Mouse (Mus musculus): ENCODE measurements around the gene Tmem151a. TPM values are rescaled to one million over a fixed set of nuclear protein-coding genes. Genes with fewer than 3 reads are reported as not detected.

The Tmem151a gene
- polyA plus RNA-seq (2015; fragmentation: Nextera tagmentation; extraction: Ambion mirVana) = 0.79 and 0.96 TPM in 2 replicates

DNA sequence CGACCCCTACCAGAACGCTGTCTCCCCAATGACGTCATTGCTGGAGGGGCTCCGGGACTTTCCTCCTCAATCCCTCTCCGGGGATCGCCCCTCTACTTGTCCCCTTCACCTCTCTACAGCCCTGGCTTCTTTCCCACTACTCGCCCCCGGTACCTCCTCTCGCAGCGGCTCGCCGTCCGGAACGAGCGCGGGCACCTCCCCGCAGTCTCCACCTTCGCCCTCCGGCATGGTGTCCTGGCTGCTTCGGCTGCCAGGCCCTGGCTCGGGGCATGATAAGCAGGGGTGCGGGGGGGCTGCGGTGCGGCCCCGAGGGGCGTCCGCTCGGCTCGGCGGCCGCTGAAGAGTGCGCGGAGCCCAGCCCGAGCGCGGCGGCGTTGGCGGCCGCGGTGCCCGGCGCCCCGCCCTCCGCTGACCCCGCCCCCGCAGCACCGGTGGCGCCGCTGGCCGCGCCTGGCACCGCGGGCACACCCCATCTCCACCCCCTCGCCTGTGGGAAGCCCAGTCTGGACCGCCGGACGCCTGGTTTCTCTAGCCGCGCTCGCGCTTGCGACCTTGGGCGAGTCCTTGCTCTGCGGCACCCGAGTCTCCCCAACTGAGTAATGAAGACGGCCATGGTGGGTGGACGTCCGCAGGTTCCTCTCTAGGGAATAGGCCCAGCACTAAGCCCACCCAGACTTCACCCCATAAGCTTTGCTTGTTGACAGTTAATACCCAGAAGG is at the start of gene Tmem151a:
TSS of gene Tmem151a (minus strand) at position 387 of the 719 bp plus-strand sequence.
- H3K27ac ChIP-seq (ENCODE audit: low read depth) = no peak within 1 kb of the TSS
- no peaks in the 10 kb centered on the region for H3K9me3 ChIP-seq (ENCODE audit: low read length)
- 2% methylated on average over 61 of the region's 69 CpGs for WGBS (ENCODE audit: insufficient replicate concordance)
- H3K36me3 ChIP-seq (replicated peaks; ENCODE audit: insufficient read depth, low read length) = no peaks in the 10 kb centered on the region
- H3K4me1 ChIP-seq (ENCODE audit: insufficient read depth) = peaks cover 25% of the 10 kb centered on the region
- H3K4me3 ChIP-seq (ENCODE audit: low read depth, low read length) = peak within 1 kb of the TSS; percentile 56
- TF ChIP-seq EP300 (IDR thresholded peaks at IDR 0.05; ENCODE audit: low read depth) (no peak), CTCF (IDR thresholded peaks at IDR 0.05; ENCODE audit: low read depth) (no peak)
- ATAC-seq = no peak
- peak; percentile 59 for DNase-seq
- peaks cover 58% of the 10 kb centered on the region for H3K27me3 ChIP-seq (ENCODE audit: insufficient read depth, low read length)
- no peak within 1 kb of the TSS; the same call in 1 of the 2 replicates for H3K9ac ChIP-seq (replicated peaks)
- H3K4me2 ChIP-seq (ENCODE audit: low read depth, low read length) = peak within 1 kb of the TSS; percentile 91

DNA sequence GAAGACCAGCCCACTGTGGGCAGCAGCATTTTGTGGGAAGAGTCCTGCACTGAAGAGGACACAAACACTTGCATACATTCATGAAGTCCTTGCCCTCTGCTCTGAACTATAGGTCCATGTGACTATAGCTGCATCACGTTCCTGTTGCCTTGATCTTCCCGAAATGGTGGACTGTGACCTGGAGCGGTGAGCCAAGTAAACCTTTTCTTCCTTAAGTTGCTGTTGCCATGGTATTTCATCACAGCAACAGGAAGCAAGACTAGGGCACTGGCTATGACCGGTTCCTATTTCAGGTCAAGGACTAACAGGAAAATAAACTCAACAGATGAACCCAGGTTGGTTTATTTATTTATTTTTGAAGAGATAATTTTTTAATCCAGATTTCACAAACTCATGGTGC is 45.9 kb upstream of the Tmem151a start:
- TF ChIP-seq CTCF (IDR thresholded peaks at IDR 0.05; ENCODE audit: low read depth) (no peak), EP300 (IDR thresholded peaks at IDR 0.05; ENCODE audit: low read depth) (no peak)
- Histone ChIP-seq H3K9ac (replicated peaks) (no peak overlapping the region), H3K27me3 (ENCODE audit: insufficient read depth, low read length) (no peaks in the 10 kb centered on the region), H3K27ac (ENCODE audit: low read depth) (no peak overlapping the region), H3K36me3 (replicated peaks; ENCODE audit: insufficient read depth, low read length) (peaks cover 5% of the 10 kb centered on the region; the same call in 1 of the 2 replicates), H3K4me2 (ENCODE audit: low read depth, low read length) (no peak overlapping the region), H3K4me1 (ENCODE audit: insufficient read depth) (no peaks in the 10 kb centered on the region), H3K4me3 (ENCODE audit: low read depth, low read length) (no peak overlapping the region), H3K9me3 (ENCODE audit: low read length) (no peaks in the 10 kb centered on the region)
- ATAC-seq = no peak
- whole genome bisulfite sequencing (ENCODE audit: insufficient replicate concordance) = 53% methylated on average over 4 of the region's 4 CpGs
- DNase-seq = no peak

DNA sequence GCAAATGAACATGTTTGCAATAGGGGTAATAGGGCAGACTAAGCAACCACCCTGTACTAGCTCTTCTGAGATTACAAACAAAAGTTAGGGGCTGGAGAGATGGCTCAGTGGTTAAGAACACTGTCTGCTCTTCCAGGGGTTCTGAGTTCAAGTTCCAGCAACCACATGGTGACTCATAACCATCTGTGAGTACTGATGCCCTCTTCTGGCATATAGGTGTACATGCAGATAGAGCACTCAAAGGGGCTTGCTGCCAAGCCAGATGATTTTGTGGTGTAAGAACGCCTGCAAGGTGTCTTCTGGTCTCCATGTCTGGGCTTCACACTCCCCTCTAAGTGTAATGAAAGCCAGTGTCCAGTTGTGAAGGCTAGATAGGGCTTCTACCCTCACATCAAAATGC is 44.4 kb upstream of the Tmem151a start:
- Histone ChIP-seq H3K4me3 (ENCODE audit: low read depth, low read length) (no peak overlapping the region), H3K9ac (replicated peaks) (no peak overlapping the region), H3K36me3 (replicated peaks; ENCODE audit: insufficient read depth, low read length) (peaks cover 5% of the 10 kb centered on the region; the same call in 1 of the 2 replicates), H3K9me3 (ENCODE audit: low read length) (no peaks in the 10 kb centered on the region), H3K27me3 (ENCODE audit: insufficient read depth, low read length) (no peaks in the 10 kb centered on the region), H3K4me2 (ENCODE audit: low read depth, low read length) (no peak overlapping the region), H3K4me1 (ENCODE audit: insufficient read depth) (no peaks in the 10 kb centered on the region), H3K27ac (ENCODE audit: low read depth) (no peak overlapping the region)
- no peak for ATAC-seq
- no peak for DNase-seq
- WGBS (ENCODE audit: insufficient replicate concordance) = 45% methylated on average over 1 of the region's 1 CpGs
- TF ChIP-seq EP300 (IDR thresholded peaks at IDR 0.05; ENCODE audit: low read depth) (no peak), CTCF (IDR thresholded peaks at IDR 0.05; ENCODE audit: low read depth) (peak; percentile 56)

DNA sequence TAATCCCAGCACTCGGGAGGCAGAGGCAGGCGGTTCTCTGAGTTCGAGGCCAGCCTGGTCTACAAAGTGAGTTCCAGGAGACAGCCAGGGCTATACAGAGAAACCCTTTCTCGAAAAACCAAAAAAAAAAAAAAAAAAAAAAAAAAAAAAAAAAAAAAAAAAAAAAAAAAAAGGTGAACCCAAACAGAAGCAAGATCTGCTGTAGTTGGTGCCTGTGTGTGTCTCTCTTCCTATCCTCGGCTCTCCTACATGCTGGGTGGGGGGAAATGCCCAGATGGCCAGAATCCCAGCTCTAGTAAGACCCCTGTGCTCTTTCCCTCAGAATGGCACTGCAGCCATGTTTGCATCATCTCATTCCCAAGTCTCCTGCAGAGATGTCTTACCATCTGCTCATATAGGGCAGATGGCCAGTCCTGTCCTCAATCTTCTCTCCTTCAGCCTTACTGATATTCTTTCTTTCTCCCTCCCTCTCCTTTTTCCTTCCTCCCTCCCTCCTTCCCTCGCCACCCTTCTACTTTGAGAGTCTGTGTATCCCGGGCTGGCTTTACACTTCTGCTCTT is 38.8 kb upstream of the Tmem151a start:
- 60% methylated on average over 7 of the region's 7 CpGs for WGBS (ENCODE audit: insufficient replicate concordance)
- H3K4me3 ChIP-seq (ENCODE audit: low read depth, low read length) = no peak overlapping the region
- H3K9ac ChIP-seq (replicated peaks) = no peak overlapping the region
- no peaks in the 10 kb centered on the region for H3K36me3 ChIP-seq (replicated peaks; ENCODE audit: insufficient read depth, low read length)
- no peaks in the 10 kb centered on the region for H3K27me3 ChIP-seq (ENCODE audit: insufficient read depth, low read length)
- DNase-seq = no peak
- H3K9me3 ChIP-seq (ENCODE audit: low read length) = no peaks in the 10 kb centered on the region
- no peaks in the 10 kb centered on the region for H3K4me1 ChIP-seq (ENCODE audit: insufficient read depth)
- no peak for TF ChIP-seq EP300 (IDR thresholded peaks at IDR 0.05; ENCODE audit: low read depth)
- TF ChIP-seq CTCF (IDR thresholded peaks at IDR 0.05; ENCODE audit: low read depth) = no peak
- no peak overlapping the region for H3K27ac ChIP-seq (ENCODE audit: low read depth)
- no peak overlapping the region for H3K4me2 ChIP-seq (ENCODE audit: low read depth, low read length)
- ATAC-seq = no peak

DNA sequence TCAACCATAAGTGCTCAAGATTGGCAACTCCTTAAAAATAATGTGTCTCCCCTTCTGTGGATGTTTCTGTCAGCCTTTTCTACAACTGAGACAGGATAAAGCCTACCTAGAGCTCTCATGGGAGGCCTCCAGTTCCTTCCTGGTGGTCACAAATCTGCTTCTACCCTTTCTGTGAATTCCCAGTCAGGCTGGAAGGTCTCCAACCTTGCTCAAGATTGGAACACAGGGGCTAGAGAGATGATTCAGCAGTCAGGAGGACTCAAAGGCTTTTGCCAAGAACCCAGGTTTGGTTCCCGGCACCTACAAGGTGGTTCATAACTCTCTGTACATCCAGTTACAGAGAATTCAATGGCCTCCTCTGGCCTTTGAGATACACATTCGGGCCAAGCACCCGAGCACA is 37.9 kb upstream of the Tmem151a start:
- no peaks in the 10 kb centered on the region for H3K9me3 ChIP-seq (ENCODE audit: low read length)
- ATAC-seq = no peak
- no peak overlapping the region for H3K4me2 ChIP-seq (ENCODE audit: low read depth, low read length)
- 0 out of 2 replicates have a peak, but pooled peaks cover 5% of the 10 kb centered on the region for H3K27me3 ChIP-seq (ENCODE audit: insufficient read depth, low read length)
- TF ChIP-seq EP300 (IDR thresholded peaks at IDR 0.05; ENCODE audit: low read depth) (no peak), CTCF (IDR thresholded peaks at IDR 0.05; ENCODE audit: low read depth) (no peak)
- no peak overlapping the region for H3K9ac ChIP-seq (replicated peaks)
- H3K4me3 ChIP-seq (ENCODE audit: low read depth, low read length) = no peak overlapping the region
- no peak for DNase-seq
- H3K36me3 ChIP-seq (replicated peaks; ENCODE audit: insufficient read depth, low read length) = no peaks in the 10 kb centered on the region
- WGBS (ENCODE audit: insufficient replicate concordance) = 57% methylated on average over 3 of the region's 3 CpGs
- H3K4me1 ChIP-seq (ENCODE audit: insufficient read depth) = no peaks in the 10 kb centered on the region; the same call in 1 of the 2 replicates
- H3K27ac ChIP-seq (ENCODE audit: low read depth) = no peak overlapping the region

DNA sequence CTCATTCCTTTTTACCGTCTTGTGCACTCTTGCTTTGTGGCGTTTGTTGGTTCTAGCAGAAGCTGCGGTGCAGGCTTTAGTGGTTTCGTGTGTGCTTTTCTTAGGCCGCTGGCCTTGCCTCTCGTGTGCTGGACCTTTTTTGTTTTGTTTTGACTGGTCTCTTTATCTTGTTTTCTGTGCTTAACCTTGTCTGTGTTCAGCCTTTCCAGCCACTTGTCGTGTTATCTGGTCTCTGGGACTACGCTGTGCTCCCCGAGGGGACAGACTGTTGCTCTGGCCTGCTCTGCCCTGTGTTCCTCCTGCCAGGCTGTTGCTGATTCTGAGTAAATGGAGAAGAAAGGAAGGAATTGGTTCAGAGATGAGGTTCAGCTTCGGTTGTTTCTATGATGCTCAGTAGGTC is 37.2 kb upstream of the Tmem151a start:
- no peak for DNase-seq
- no peaks in the 10 kb centered on the region for H3K9me3 ChIP-seq (ENCODE audit: low read length)
- H3K4me3 ChIP-seq (ENCODE audit: low read depth, low read length) = no peak overlapping the region
- no peaks in the 10 kb centered on the region; the same call in 1 of the 2 replicates for H3K4me1 ChIP-seq (ENCODE audit: insufficient read depth)
- 0 out of 2 replicates have a peak, but pooled peaks cover 8% of the 10 kb centered on the region for H3K27me3 ChIP-seq (ENCODE audit: insufficient read depth, low read length)
- no peak overlapping the region for H3K27ac ChIP-seq (ENCODE audit: low read depth)
- TF ChIP-seq CTCF (IDR thresholded peaks at IDR 0.05; ENCODE audit: low read depth) (no peak), EP300 (IDR thresholded peaks at IDR 0.05; ENCODE audit: low read depth) (no peak)
- H3K36me3 ChIP-seq (replicated peaks; ENCODE audit: insufficient read depth, low read length) = no peaks in the 10 kb centered on the region
- ATAC-seq = no peak
- 65% methylated on average over 10 of the region's 10 CpGs for WGBS (ENCODE audit: insufficient replicate concordance)
- no peak overlapping the region for H3K9ac ChIP-seq (replicated peaks)
- H3K4me2 ChIP-seq (ENCODE audit: low read depth, low read length) = no peak overlapping the region

Data from liver, postnatal 0 days (tissue).